Mouse (Mus musculus) thymus, postnatal 25 days (tissue): ENCODE measurements around the gene Znrf2.

ENCODE experiments used
- DNase-seq: peaks from one replicate; pipeline ENCODE4 v3.0.0; 2022

The Znrf2 gene

DNA sequence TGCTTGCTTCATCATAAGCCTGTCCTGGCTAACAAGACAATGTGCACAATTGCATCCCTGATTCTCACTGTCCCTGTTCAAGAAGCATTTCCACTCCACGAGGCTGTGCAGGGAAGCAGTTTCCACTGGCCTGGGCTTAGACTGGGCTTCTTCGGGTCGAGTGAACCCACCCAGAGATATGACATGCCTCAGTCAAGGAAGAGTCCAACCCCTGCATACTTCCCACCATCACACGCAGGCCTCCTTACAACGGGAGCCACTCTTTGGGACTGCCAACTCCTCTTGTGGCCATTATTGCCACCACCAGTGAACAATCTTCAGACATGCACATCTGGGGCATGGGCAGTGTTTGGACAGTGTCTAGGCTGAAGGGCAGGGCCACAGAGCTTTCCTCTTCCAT, 101.8 kb downstream of the Znrf2 start:
- no peak for DNase-seq

DNA sequence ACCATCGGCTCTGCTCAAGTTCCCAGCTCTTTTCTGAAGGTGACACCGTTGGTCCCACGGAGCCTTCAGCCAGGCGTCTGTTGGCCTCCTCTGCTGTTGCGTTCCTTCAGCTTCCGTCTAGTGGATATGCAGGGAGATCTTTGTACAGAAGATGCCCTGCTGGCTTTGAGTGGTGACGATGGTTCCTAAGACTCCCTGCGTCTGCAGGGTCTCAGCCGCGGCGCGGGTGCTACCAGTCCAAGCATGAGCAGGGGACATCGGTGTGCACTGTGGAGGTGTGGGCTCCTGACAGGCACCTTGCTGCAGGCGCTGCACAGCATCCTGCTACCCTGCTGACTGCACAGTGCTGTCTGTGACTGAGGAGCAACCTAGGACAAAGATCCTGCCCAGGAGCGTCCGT, 107.8 kb downstream of the Znrf2 start:
- no peak for DNase-seq

DNA sequence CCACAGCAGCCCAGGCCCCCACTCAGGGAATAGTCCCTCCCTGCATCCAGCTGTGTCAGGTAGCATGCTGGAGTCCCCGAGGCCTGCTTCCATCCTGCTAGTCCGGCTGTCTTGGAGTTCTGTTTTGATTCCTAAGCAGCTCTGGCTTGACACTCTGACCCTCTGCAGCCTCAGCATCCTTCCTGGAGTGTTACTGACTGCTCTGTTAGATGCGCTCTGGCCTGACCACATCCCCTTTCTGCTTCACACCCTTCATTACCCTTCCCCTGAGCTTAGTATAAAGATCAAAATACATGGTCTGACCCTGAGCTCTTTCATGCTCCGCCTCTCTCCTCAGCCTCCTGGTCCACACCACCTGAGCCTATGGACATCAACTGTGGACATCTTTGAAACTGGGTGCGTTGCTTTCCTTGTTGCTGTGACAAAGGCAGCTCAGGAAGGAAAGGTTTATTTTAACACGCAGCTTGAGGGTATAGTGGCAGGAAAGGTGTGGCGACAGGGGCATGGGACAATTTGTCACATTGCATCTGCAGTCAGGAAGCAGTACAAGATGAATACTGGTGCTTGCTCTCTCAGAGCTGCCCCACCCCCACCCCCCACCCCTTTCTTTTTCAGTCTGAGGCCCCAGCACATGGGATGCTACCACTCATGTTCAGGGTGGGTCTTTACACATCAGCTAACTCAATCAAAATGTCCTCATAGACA, 109.2 kb downstream of the Znrf2 start:
- no peak for DNase-seq

DNA sequence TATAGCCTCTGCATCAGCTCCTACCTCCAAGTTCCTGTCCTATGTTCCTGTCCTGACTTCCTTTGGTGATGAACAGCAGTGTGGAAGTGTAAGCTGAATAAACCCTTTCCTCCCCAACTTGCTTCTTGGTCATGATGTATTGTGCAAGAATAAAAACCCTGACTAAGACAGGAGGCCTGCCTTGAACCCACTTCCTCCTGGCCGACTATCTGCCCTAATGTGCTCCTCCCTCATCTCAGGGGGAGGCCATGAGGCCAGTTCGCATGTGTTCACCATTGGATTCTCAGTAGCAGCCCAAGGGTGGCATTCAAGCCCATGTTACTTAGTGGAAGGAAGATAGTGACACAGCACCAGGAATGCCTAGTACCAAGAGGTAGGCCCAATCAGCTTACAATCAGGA, 110.2 kb downstream of the Znrf2 start:
- no peak for DNase-seq

DNA sequence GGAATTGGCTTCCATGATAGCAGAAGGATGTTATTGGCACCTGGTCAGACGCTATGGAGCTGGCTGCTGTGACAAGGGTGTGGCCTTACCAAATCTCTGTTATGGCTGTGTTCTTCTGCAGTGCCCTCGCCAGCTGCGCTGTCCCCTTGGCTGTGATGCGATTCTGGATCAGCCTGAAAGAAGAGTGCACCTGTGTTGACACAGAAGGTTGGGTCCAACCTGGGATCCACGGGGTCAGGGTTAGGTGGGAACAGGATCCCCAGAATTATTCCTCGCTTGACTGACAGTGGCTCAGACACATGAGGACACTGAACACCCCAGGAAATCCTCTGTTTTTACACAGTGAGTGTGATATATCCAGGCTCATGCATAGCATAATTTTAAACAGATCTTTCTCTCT, 111.2 kb downstream of the Znrf2 start:
- no peak for DNase-seq

DNA sequence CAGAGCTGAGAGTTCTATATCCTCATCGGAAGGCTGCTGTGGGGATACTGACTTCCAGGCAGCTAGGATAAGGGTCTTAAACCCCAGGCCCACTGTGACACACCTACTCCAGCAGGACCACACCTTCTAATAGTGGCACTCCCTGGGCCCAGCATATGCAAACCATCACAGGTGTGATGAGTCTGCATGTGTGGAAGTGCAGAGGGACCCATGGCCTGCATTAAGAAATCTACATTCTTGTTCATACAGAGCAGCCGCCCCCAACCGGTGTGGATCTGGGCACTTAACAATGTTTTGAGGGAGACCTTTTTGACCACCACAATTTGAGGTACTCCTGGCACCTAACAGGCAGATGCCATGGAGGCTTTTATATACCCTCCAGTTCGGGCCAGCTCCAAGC, 114.9 kb downstream of the Znrf2 start:
- DNase-seq, result no peak

DNA sequence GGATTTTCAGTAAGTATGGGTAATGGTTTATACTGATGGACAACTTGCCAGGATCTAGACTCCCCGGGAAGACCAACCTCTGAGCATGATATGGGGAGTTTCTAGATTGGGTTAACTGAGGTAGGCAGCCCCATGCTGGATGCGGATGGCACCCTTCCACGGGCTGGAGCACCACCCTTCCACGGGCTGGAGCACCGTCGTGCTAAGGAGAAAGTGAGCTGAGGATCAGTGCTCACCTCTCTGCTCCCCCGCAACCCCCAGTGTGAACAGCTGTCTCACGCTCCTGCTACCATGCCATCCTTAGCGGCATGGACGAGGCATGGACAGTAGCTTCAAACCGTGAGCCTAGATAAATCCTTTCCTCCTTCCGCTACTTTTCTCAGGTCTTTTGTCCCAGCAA, 115.8 kb downstream of the Znrf2 start:
- DNase-seq, result no peak

DNA sequence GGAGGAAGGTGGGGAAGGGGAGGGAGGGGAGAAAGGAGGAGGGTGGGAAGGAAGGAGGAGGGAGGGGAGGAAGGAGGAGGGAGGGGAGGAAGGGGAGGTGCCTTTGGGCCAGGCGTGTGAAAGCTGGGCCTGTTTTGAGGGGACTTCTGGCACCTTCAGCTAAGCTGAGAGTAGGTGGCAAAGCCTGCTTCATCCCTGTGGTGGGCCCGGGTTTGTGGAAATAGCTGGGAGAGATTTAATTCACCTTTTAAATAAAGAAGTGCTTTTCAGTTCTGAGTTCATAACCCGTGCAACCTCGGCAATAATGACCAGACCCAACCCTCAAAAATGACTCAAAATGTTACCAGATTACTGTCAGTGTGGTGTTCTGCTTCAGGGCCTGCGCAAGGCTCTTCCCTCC, 116.5 kb downstream of the Znrf2 start:
- no peak for DNase-seq

DNA sequence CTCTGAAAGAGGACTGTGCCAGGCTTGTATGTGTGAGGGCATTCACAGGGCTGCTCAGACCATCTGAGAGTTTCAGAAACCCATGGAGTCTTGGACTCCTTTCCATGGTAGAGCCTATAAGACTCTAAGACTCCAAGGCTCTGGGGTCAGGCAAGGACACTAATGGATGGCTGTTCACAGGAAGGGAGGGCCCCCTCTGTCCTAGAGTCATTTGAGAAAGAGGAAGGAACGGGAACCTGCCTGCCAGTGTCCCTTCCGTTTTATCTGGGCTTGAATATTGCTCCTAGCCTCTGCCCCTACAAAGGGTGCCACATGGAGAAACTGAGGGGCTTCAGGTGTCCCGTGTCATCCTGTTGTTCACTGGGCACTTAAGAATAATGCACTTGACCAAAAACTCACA, 117.2 kb downstream of the Znrf2 start:
- no peak for DNase-seq

DNA sequence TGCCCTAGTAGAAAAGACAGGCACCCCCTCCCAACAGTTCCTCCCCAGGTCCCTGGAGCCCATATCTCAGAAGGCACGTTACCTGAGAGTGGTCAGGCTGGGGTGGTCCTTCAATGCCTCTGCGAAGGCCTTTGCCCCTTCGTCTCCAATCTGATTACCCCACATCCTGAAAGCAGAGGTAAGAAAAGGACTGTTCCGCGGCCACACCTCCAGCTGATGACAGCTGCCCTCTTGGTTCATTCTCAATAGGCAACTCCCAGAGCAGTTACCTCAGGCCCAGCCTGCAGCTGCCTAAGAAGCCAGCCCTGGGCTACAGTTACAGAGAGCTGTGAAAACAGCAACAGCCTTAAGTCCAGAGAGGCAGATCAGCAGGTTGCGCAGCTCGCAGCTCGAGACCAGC, 117.6 kb downstream of the Znrf2 start:
- no peak for DNase-seq

DNA sequence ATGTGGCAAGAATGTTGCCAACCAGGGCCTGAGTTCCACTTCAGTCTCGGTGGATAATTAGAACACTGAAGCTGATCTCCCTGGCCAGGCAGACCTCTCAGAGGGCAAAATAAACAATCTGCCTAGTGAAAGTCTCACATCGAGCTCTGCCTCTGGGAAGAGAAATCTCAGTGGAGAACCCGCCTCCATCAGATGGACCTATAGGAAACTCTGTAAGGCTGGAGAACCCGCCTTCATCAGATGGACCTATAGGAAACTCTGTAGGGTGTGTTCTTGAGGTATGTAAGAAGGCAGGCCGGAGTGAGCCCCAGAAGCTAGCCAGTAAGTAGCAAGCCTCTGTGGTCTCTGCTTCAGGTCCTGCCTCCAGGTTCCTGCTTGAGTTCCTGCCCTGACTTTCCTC, 118.2 kb downstream of the Znrf2 start:
- DNase-seq, result no peak

DNA sequence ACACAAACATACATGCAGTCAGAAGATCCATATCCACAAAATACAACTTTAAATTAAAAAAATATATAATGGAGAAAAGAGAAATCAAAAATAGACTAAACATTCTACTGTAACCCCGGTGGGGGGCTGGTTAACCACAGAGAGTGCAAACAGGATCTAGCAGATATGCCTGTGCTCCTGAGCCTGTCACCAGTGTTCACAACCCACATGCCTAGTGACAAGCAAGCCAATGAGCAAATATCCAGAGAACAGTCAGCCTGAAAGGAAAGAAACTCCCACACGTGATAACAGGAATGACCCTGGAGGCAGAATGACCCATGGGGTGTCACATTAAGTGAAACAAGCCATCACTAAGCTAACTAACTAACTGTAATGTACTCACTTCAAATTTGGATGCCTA, 119.8 kb downstream of the Znrf2 start:
- DNase-seq, result peak; percentile 24

DNA sequence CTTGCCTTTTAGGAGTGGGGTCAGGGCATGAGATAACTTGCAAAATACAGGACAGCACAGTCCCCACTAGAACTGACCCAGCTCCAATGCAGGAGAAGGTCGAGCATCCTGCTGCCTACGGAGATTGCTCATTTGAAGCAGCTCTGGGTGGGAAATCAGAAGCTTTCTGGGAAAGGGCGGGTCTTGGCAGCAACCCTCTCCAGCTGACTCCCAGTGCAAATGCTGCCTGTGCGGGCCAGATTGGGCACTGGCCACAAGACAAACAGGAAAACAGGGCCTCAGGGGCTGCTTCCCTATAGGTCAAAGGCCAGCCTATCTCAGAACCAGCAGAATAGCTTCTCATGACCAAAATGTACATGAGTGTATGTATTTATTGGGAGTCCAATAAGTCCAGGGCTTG, 122.9 kb downstream of the Znrf2 start:
- no peak for DNase-seq

DNA sequence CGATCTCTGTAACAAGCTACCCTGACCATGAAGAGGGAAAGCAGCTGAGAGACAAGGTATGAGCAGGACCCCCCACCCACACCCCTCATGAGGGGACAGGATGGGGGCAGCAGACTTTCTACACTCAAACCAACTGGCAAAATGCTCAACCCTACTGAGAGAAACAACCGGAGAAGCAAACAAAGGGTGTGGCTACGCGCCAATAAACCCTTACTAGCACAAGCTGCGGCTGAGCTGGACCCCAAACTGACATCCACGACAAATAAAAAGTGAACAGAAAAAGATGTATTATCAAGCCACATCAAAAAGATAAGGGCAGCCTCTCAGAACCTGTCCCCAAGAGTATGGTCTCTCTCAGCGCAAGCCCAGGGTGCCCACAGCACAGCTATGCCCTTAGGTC, 123.4 kb downstream of the Znrf2 start:
- DNase-seq, result no peak

DNA sequence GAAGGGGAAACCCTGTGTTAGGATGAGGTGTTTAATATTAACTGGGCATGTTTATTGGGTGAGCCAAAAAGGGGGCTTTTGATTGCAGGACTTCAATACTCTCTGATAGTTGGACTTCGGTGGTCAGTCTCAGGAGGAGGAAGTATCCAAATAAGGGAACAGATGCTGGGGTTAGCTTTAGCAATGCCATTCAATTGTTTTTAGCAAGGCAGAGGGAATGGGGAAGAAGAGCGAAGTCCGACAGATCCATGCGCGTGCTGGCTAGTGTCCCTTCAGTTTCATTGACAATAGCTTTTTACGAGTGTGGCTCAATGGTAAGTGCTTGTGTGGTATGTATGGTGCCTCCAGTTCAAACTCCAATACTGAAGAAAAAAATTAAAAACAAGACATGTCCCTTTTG, 124.4 kb downstream of the Znrf2 start:
- DNase-seq, result no peak
